Mouse (Mus musculus) cerebellum, adult (tissue): ENCODE measurements around the gene Rtf1.

Source experiments
- ATAC-seq: cut with Nextera tagmentation; 2 replicates; pipeline ENCODE4 v1.9.2; 2017; ENCODE audit warnings: mild to moderate bottlenecking, moderate library complexity, mixed read lengths; ENCODE audit not compliant: insufficient number of reproducible peaks, low FRiP score, low TSS enrichment

Rtf1 gene

DNA sequence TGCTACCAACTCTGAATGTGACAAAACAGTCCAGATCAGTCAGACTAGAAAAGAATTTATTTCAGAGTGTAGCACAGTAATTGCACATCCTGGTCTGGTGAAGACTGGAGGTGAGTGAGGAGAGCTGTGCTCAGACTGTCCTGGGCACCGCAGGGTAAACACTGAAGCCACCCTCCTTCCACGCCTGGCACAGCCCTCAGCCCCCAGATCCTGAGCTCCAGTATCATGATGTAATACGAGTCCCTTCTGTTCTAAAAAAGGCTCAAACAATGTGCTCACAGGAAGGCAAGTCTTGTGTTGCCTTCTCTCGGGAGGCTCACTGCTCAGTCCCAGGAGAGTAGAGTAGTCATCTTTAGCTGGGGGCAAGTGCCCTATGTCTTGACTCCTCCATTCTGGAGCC lies 89.1 kb downstream of the Rtf1 start:
- ATAC-seq, result no peak

GRCm38 (mm10) chr2:119767246-119767645 lies 92.4 kb downstream of the Rtf1 start:
- ATAC-seq, result no peak
